Mouse (Mus musculus) embryonic facial prominence, embryonic 12.5 days (tissue): ENCODE results near the gene Trak1. TPM values are rescaled to one million over a fixed set of nuclear protein-coding genes. Genes with fewer than 3 reads are reported as not detected.

Experiments
- ATAC-seq: fragments of 200-750 bp; cut with Nextera tagmentation; 2 replicates; pipeline ENCODE4 v1.8.0; 2017; ENCODE audit not compliant: insufficient number of reproducible peaks, insufficient read depth, low FRiP score, low TSS enrichment
- H3K27ac ChIP-seq: fragments of 300-500 bp; sonication (generic); 2 replicates; pipeline ENCODE4 v1.5.1; 2016; ENCODE audit warnings: mild to moderate bottlenecking
- H3K27me3 ChIP-seq: fragments of 300-500 bp; sonication (generic); 2 replicates; pipeline ENCODE4 v1.6.1; 2016; ENCODE audit warnings: mild to moderate bottlenecking, moderate library complexity
- H3K36me3 ChIP-seq: fragments of 300-500 bp; sonication (generic); 2 replicates; pipeline ENCODE4 v1.6.1; 2016; ENCODE audit warnings: mild to moderate bottlenecking
- H3K4me1 ChIP-seq: fragments of 300-500 bp; sonication (generic); 2 replicates; pipeline ENCODE4 v1.6.1; 2016
- H3K4me2 ChIP-seq: fragments of 300-500 bp; sonication (generic); replicated peaks from 2 replicates; pipeline ENCODE4 v1.6.1; 2016; ENCODE audit warnings: mild to moderate bottlenecking, moderate library complexity
- H3K4me3 ChIP-seq: fragments of 300-500 bp; sonication (generic); 2 replicates; pipeline ENCODE4 v1.5.1; 2016; ENCODE audit warnings: mild to moderate bottlenecking
- H3K9ac ChIP-seq: fragments of 300-500 bp; sonication (generic); 2 replicates; pipeline ENCODE4 v1.6.1; 2016; ENCODE audit warnings: mild to moderate bottlenecking, moderate library complexity
- H3K9me3 ChIP-seq: fragments of 300-500 bp; sonication (generic); 2 replicates; pipeline ENCODE4 v1.6.1; 2016; ENCODE audit warnings: mild to moderate bottlenecking, moderate library complexity
- WGBS: fragments of 180-500 bp; shearing (Covaris S2); methylation state at CpG from one replicate; pipeline ENCODE4 v1.1.7; 2016; 5-methylcytosine and 5-hydroxymethylcytosine counted together
- polyA plus RNA-seq: library from polyadenylated mRNA; unstranded; fragments of >200 nt; fragmentation: Nextera tagmentation; extraction: Ambion mirVana; gene quantifications from 2 replicates; pipeline ENCODE4 v1.2.1, GENCODE M21; 2016

Trak1 gene
- polyA plus RNA-seq, 1 experiment from 2014 or later: 20.0 TPM

DNA sequence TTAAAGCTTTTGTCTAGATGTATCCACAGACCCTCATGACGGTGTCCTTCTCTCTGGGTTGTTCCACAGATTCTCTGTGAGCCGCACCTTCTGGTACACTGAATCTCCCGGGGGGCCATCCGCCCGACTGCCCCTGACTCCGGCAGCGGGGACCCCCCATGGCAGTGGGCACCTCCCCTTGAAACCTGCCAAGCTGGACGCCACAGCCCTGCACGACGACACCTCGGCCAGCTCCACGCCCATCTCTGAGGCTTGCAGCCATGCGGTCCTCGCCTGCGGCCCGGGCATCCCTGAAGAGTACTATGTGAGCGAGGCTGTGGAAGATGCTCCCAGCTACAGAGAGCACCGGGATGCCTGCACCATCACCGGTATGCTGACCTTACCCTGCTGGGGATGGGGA lies 66.6 kb downstream of the Trak1 start:
- Histone ChIP-seq H3K27me3 (no peaks in the 10 kb centered on the region), H3K9me3 (no peaks in the 10 kb centered on the region), H3K27ac (no peak overlapping the region), H3K4me3 (no peak overlapping the region), H3K9ac (no peak overlapping the region), H3K4me1 (peaks cover 22% of the 10 kb centered on the region), H3K4me2 (no peak overlapping the region), H3K36me3 (peaks cover 16% of the 10 kb centered on the region)
- WGBS: 74% methylated on average over 19 of the region's 19 CpGs
- ATAC-seq: no peak

DNA sequence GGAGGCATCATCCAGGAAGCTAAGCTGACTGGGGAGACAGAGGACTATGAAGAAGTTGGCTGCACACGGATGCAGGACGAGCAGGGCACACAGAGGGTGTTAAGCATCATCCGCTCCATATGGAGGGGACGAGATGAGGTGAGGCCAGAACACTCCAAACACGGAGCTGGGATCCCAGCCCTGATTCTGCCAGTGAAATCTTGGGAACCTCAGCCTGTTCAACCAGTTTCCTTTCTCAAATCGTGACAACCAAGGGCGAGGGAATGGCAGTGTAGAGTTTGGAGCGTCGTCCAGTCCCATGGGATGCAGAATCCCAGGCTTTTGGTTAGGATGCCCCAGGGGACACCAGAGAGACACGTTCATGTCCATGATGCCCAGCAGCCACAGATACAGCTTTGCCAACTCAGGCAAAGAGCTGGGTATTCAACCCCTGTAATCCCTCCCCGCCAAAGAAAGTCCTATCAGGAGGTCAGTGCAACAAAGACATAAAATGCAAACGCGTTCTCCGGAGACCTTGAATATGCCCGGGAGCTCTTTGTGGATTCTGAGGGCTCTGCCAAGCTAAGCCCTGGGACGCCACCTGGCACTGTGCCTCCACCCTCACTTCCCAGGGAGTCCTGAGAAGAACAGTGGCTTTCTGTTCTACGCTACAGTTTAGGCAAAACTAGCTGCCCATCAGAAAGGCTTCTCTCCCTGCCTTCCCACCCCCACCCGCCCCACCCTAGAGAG lies 69.0 kb downstream of the Trak1 start:
- H3K9me3 ChIP-seq: no peaks in the 10 kb centered on the region
- no peak overlapping the region for H3K9ac ChIP-seq
- peaks cover 16% of the 10 kb centered on the region; the same call in 1 of the 2 replicates for H3K4me1 ChIP-seq
- WGBS: 66% methylated on average over 18 of the region's 18 CpGs
- no peak overlapping the region for H3K4me3 ChIP-seq
- no peak overlapping the region for H3K4me2 ChIP-seq
- ATAC-seq: no peak
- H3K36me3 ChIP-seq: peaks cover 16% of the 10 kb centered on the region
- H3K27me3 ChIP-seq: no peaks in the 10 kb centered on the region
- H3K27ac ChIP-seq: no peak overlapping the region

DNA sequence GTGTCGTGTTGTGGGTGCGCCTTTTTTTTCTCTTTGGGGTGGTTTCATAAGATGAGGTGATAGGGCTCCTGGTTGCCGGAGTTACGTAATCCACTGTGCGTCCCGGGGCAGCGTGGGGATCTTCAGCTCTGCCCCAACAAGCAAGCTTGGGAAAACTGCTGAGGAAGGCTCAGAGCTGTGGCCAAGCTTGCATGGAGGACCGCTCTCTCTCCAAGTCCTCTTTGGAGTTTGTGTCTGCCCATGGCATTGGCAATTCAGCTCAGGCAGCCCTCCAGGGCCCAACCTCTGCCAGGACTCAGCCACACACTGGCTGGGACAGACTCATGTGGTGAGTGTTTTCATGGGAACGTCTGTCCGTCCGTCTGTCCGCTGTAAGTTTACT lies 69.6 kb downstream of the Trak1 start:
- no peak for ATAC-seq
- Histone ChIP-seq H3K4me2 (no peak overlapping the region), H3K9me3 (no peaks in the 10 kb centered on the region), H3K36me3 (peaks cover 16% of the 10 kb centered on the region), H3K9ac (no peak overlapping the region), H3K27ac (no peak overlapping the region), H3K27me3 (no peaks in the 10 kb centered on the region), H3K4me1 (peaks cover 20% of the 10 kb centered on the region), H3K4me3 (no peak overlapping the region)
- WGBS: 65% methylated on average over 12 of the region's 12 CpGs

DNA sequence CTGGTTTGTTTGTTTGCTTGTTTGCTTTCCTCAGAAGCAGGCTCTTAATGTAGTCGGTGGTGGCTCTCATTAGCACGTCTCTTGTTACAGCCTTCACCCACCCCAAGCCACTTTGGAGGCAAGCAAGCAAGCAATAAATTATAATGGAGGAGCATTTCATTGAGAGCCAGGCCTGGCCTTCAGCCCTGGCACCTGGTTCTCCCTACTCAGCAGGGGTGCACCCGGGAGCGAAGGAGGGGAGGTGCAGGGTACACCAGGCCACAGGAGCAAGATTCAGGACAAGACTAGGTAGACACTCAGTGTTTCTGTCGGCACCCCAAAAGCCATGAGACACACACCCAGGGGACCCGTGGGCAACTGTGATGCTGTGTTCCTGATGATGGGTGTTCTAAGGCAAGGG lies 72.3 kb downstream of the Trak1 start:
- H3K9me3 ChIP-seq: no peaks in the 10 kb centered on the region
- no peak overlapping the region for H3K27ac ChIP-seq
- peaks cover 43% of the 10 kb centered on the region for H3K4me1 ChIP-seq
- no peak overlapping the region for H3K4me2 ChIP-seq
- ATAC-seq: no peak
- H3K36me3 ChIP-seq: peaks cover 9% of the 10 kb centered on the region
- WGBS: 87% methylated on average over 6 of the region's 6 CpGs
- no peak overlapping the region for H3K9ac ChIP-seq
- no peak overlapping the region for H3K4me3 ChIP-seq
- H3K27me3 ChIP-seq: no peaks in the 10 kb centered on the region

DNA sequence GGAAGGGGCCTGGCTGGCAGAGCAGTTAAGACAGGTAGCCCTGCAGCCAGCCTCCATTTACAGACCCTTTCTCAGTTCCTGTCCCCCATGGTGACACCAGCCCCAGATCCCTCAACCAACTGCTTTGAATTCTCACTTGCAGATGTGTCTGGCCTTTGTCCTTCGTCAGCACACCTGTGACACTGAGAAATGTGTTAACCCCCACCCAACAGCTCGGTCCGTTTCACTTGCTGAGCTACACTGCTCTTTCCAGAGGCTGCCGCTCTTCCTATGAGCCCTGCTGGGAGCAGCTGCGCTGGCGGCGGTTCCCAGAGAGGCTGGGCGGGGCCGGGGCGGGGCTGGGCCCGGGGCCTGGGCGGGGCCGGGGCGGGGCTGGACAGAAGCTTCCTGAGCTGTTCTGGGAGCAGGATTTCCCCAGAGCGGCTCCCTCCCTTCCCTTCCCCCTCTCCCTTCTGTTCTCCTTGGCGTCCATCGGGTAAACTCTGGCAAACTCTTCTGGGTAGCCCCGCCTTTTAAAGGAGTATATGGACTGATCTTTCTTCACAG lies 74.1 kb downstream of the Trak1 start:
- Histone ChIP-seq H3K4me2 (peak overlapping the region; percentile 55), H3K27me3 (no peaks in the 10 kb centered on the region), H3K9ac (peak overlapping the region; percentile 25; the same call in 1 of the 2 replicates), H3K36me3 (no peaks in the 10 kb centered on the region), H3K4me3 (peak overlapping the region; percentile 26), H3K9me3 (no peaks in the 10 kb centered on the region), H3K4me1 (peaks cover 43% of the 10 kb centered on the region), H3K27ac (peak overlapping the region; percentile 80)
- peak; percentile 73 for ATAC-seq
- WGBS: 3% methylated on average over 18 of the region's 18 CpGs

DNA sequence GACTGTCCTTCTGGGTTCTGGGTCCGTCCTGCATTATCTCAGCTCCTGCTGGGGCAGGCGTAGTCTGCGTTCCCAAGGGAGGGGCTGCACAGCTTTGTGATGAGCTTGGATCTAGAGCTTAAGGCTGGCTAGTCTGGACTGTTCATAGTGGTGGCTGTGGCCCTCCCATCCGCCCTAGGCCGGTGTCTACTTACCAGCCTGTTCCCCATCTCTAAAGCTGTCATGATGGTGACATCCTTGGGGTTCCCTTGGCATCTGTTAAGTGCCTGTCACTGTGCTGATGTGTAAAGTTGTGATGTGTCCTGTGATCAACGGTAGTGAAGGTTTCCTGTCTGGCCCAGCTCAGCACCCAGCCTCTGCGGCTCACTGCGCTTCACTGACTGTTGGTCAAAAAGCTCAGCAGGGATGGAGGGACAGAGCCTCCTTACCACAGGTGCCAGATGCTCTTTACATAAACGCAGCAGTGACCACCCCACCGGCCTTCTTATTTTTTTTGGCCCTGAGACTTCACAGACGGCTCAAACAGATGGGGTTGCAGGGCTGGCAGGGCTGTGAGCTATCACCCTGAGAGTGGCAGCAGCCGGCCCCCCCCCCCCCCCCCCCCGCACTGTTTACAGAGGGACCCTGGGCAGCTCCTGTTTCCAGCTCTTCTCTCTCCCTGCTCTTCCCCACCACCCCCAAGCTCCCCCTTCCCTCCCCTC lies 74.8 kb downstream of the Trak1 start:
- Histone ChIP-seq H3K36me3 (no peaks in the 10 kb centered on the region), H3K9me3 (no peaks in the 10 kb centered on the region), H3K27me3 (no peaks in the 10 kb centered on the region), H3K4me3 (peak overlapping the region; percentile 26), H3K4me1 (peaks cover 36% of the 10 kb centered on the region), H3K4me2 (peak overlapping the region; percentile 55), H3K27ac (peak overlapping the region; percentile 80), H3K9ac (0 out of 2 replicates have a peak overlapping the region, but pooled peaks have one; percentile 5)
- WGBS: 4% methylated on average over 11 of the region's 13 CpGs
- ATAC-seq: peak; percentile 74

DNA sequence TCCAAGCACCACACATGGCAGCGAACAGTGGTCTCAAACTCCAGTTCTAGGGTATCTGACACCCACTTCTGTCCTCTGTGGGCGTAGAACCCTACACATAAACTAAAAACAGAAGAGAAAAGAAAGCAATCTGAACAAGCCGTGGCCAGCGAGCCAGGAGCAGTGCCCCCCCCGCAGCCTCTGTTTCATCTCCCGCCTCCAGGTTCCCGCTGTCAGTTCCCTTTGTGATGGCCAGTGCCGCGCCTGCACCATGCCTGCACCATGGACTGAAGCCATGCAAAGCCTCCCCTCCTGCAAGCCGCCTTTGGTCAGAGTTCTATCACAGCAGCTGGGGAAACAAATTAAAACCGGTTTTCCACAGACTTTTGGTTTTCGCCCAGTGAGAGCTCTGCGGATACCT lies 75.8 kb downstream of the Trak1 start:
- Histone ChIP-seq H3K4me1 (peaks cover 36% of the 10 kb centered on the region), H3K36me3 (no peaks in the 10 kb centered on the region), H3K9me3 (no peaks in the 10 kb centered on the region), H3K4me2 (no peak overlapping the region), H3K4me3 (no peak overlapping the region), H3K9ac (no peak overlapping the region), H3K27ac (no peak overlapping the region), H3K27me3 (no peaks in the 10 kb centered on the region)
- ATAC-seq: no peak
- WGBS: 45% methylated on average over 13 of the region's 13 CpGs

DNA sequence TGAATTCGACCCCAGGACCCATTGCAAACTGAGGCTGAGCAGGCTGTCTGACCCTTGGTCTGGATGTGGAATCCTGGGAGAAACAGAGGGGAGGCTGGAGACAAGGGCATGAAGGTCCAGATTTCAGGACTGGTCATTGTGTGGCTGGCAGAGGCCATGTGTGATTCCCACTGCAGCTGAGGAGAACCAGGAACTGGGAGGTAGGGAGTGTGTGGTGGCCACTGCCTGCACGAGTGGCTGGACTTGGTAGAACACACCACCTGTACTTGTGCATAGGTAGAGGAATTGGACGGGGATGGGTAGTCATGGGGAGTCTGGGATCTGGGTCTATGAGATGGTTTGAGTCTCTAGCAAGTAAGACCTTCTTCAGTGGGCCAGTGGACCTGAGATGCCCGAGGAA lies 76.2 kb downstream of the Trak1 start:
- Histone ChIP-seq H3K27me3 (no peaks in the 10 kb centered on the region), H3K4me3 (no peak overlapping the region), H3K36me3 (no peaks in the 10 kb centered on the region), H3K4me1 (peaks cover 36% of the 10 kb centered on the region), H3K9ac (no peak overlapping the region), H3K4me2 (no peak overlapping the region), H3K9me3 (no peaks in the 10 kb centered on the region), H3K27ac (no peak overlapping the region)
- WGBS: 59% methylated on average over 4 of the region's 4 CpGs
- no peak for ATAC-seq

DNA sequence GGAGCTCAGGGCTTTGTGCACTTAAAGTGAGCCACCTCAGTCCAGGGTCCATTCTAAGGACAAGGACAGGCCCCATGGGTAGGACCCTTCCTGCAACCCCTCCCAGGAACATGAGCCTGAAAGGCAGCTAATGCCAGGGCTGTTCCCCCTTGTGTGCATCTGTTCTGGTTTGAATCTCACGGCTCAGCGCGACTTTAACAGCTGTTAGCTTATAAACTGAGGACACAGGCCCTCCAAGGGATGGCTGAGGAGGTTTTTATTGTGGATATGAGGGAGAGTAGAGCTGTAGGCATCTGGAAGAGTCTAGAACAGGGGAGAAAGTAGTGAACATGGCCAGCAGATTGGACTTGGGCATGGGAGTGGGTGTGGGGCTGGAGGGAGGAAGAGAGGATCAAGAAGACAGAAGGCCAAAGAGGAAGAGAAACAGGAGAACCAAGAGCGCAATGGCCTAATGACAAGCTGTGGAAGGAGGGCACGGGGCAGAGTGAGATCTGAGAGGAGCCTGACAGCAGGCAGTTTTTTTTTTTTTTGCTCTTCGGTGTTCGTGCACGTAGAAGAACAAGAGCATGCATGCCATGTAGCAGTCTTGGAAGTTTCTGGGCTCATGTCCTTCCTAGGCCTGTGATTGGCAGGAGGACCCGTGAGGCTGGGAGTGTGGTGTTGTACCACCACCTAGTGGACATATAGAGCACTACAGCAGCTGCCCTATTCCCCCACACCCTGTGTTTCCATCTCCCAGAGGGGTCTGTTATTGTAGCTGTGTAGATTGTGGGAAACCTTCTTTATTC lies 77.0 kb downstream of the Trak1 start:
- H3K4me3 ChIP-seq: no peak overlapping the region
- no peak overlapping the region for H3K4me2 ChIP-seq
- peak overlapping the region; percentile 37; the same call in 1 of the 2 replicates for H3K27ac ChIP-seq
- WGBS: 29% methylated on average over 9 of the region's 9 CpGs
- peaks cover 36% of the 10 kb centered on the region for H3K4me1 ChIP-seq
- H3K9ac ChIP-seq: no peak overlapping the region
- H3K9me3 ChIP-seq: no peaks in the 10 kb centered on the region
- H3K27me3 ChIP-seq: no peaks in the 10 kb centered on the region
- ATAC-seq: no peak
- H3K36me3 ChIP-seq: no peaks in the 10 kb centered on the region

DNA sequence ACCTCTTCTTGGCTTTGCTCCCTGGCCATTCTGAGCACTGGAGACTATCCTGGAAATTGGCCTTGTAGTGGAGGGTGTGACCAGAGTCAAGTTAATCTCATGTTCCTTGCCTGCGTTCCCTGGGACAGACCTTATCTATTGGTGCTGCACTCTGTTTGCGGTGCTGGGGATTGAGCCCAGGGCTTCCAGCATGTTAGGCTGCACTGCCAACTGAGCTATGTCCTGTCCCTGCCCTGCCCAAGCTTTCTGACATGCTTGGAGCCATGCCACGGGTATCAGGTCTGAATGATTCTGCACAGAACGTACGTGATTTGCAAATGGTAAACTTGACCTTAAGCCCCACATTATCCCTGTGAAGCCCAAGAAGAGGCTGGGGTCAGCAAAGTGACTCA lies 77.6 kb downstream of the Trak1 start:
- no peak for ATAC-seq
- Histone ChIP-seq H3K27me3 (no peaks in the 10 kb centered on the region), H3K27ac (no peak overlapping the region), H3K36me3 (no peaks in the 10 kb centered on the region), H3K9ac (no peak overlapping the region), H3K4me3 (no peak overlapping the region), H3K4me1 (peaks cover 36% of the 10 kb centered on the region), H3K9me3 (no peaks in the 10 kb centered on the region), H3K4me2 (no peak overlapping the region)
- WGBS: 91% methylated on average over 5 of the region's 5 CpGs

DNA sequence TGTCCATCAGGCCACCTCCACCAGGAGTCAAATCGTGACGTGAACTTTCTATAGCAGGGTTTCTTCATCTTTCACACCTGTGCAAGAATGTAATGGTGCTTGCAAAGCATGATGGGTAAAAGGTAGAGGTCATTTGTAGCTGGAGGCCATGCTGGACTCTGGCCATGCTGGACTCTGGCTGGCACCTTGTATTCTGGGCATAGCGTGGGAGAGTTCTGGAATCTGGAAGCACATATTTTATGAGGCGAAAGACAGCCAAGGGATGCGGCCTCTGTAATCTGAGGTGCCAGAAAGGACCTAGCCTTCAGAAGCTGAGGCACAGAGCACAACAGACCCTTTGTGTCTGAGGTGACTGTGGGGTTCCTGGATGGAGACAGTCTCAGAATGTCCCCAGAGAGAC lies 78.8 kb downstream of the Trak1 start:
- no peak for ATAC-seq
- no peak overlapping the region for H3K4me2 ChIP-seq
- no peaks in the 10 kb centered on the region for H3K9me3 ChIP-seq
- no peak overlapping the region for H3K9ac ChIP-seq
- H3K27ac ChIP-seq: no peak overlapping the region
- 71% methylated on average over 5 of the region's 5 CpGs for WGBS
- no peaks in the 10 kb centered on the region for H3K36me3 ChIP-seq
- H3K4me3 ChIP-seq: no peak overlapping the region
- peaks cover 29% of the 10 kb centered on the region for H3K4me1 ChIP-seq
- no peaks in the 10 kb centered on the region for H3K27me3 ChIP-seq
